Mouse (Mus musculus) heart, embryonic 14.5 days (tissue): ENCODE results near the gene Tob1. TPM values are rescaled to one million over a fixed set of nuclear protein-coding genes. Genes with fewer than 3 reads are reported as not detected.

Experiments used
- ATAC-seq: fragments of 200-750 bp; cut with Nextera tagmentation; 2 replicates; pipeline ENCODE4 v1.8.0; 2017; ENCODE audit warnings: low read depth, moderate TSS enrichment; ENCODE audit not compliant: insufficient number of reproducible peaks, insufficient read depth, low FRiP score
- H3K27ac ChIP-seq, 2 experiments: fragments of 200-500 bp in 1 of 2; fragments of 300-500 bp in 1 of 2; sonication (generic) in 1 of 2; replicated peaks in 1 of 2; 2 replicates each; pipeline ENCODE4 v1.5.1; 2012 to 2014; ENCODE audit warnings: low read depth in 2 of 2, low read length in 2 of 2, control low read depth in 1 of 2, mild to moderate bottlenecking in 1 of 2, mixed read lengths in 1 of 2; ENCODE audit not compliant: control insufficient read depth in 1 of 2, insufficient read depth in 1 of 2
- H3K27me3 ChIP-seq: fragments of 300-500 bp; sonication (generic); 2 replicates; pipeline ENCODE4 v1.6.1; 2014; ENCODE audit warnings: mild to moderate bottlenecking, low read length, control low read depth; ENCODE audit not compliant: control insufficient read depth, insufficient read depth
- H3K36me3 ChIP-seq: fragments of 300-500 bp; sonication (generic); 2 replicates; pipeline ENCODE4 v1.6.1; 2014; ENCODE audit warnings: mild to moderate bottlenecking, control low read depth, low read length, mixed read lengths; ENCODE audit not compliant: control insufficient read depth, insufficient read depth
- H3K4me1 ChIP-seq, 2 experiments: fragments of 200-500 bp in 1 of 2; fragments of 300-500 bp in 1 of 2; sonication (generic) in 1 of 2; 2 replicates each; pipeline ENCODE4 v1.6.1; 2012 to 2014; ENCODE audit warnings: low read length in 2 of 2, control low read depth in 1 of 2, mixed read lengths in 1 of 2; ENCODE audit not compliant: control insufficient read depth in 2 of 2, insufficient read depth in 2 of 2
- H3K4me2 ChIP-seq: fragments of 300-500 bp; sonication (generic); 2 replicates; pipeline ENCODE4 v1.6.1; 2014; ENCODE audit warnings: mild to moderate bottlenecking, low read length
- H3K4me3 ChIP-seq, 2 experiments: fragments of 200-500 bp in 1 of 2; fragments of 300-500 bp in 1 of 2; sonication (generic) in 1 of 2; 2 replicates each; pipeline ENCODE4 v1.5.1; 2012 to 2014; ENCODE audit warnings: low read length in 2 of 2, mild to moderate bottlenecking in 2 of 2, control low read depth in 1 of 2, low read depth in 1 of 2, moderate library complexity in 1 of 2; ENCODE audit not compliant: control insufficient read depth in 1 of 2, insufficient read depth in 1 of 2
- H3K9ac ChIP-seq: fragments of 300-500 bp; sonication (generic); 2 replicates; pipeline ENCODE4 v1.6.1; 2014; ENCODE audit warnings: mild to moderate bottlenecking, low read length
- H3K9me3 ChIP-seq: fragments of 300-500 bp; sonication (generic); 2 replicates; pipeline ENCODE4 v1.6.1; 2016; ENCODE audit warnings: low read length, control low read depth; ENCODE audit not compliant: control insufficient read depth
- WGBS: fragments of 180-500 bp; shearing (Covaris S2); extraction: QIAGEN DNeasy Blood & Tissue Kit; methylation state at CpG from one replicate; pipeline ENCODE4 v1.1.7; 2014; 5-methylcytosine and 5-hydroxymethylcytosine counted together
- polyA plus RNA-seq: library from polyadenylated mRNA; unstranded; fragments of >200 nt; fragmentation: Nextera tagmentation; extraction: Ambion mirVana; gene quantifications from 2 replicates; pipeline ENCODE4 v1.2.1, GENCODE M21; 2014

The Tob1 gene
- polyA plus RNA-seq, 1 experiment from 2014 or later, result 38.2 TPM

DNA sequence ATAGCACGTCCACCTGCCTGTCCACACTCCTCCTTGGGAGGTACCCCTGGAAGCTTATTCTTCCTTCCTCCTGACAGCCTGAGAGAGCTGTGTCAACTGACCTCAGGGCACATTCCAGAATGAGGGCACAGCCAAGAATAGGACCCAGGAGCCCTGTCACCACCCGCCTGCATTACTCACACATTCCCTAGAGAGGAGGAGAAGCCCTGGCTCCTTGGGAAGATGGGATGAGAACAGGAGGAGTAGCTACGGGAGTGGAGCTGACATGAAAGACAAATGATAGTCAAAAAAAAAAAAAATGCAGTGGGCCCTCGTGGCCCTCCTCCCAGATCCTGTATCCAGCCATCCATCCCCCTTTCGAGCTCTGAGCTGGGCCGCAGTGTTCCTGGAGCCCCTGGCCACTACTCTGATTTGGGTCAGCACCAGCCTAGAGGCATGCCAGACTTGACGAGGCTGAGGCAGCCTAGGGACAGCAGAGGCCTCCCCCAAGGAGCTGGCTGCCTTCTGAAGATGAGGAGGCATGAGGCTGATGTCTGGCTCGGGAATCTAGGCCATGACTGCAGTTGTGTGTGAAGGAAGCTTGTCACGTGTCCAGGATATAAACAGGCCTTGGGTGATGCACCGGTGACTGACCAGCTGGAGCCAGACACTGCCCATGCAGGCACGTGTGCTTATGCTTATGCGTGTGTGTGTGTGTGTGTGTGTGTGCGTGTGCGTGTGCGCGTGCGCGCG, 20.7 kb downstream of the Tob1 start:
- no peak overlapping the region for H3K4me2 ChIP-seq
- 54% methylated on average over 19 of the region's 19 CpGs for WGBS
- H3K27me3 ChIP-seq, result no peaks in the 10 kb centered on the region
- H3K27ac ChIP-seq, result peak overlapping the region; percentile 83 to 88
- H3K36me3 ChIP-seq, result no peaks in the 10 kb centered on the region
- H3K9ac ChIP-seq, result peak overlapping the region; percentile 45
- H3K4me3 ChIP-seq, result no peak overlapping the region
- peaks cover 41 to 48% of the 10 kb centered on the region in 2 experiments for H3K4me1 ChIP-seq
- ATAC-seq, result peak; percentile 53; the same call in 1 of the 2 replicates
- no peaks in the 10 kb centered on the region for H3K9me3 ChIP-seq

- no peaks in the 10 kb centered on the region for H3K36me3 ChIP-seq
- no peak overlapping the region for H3K9ac ChIP-seq
- no peak overlapping the region for H3K4me3 ChIP-seq
- no peak overlapping the region; a peak in 1 of 4 replicates for H3K27ac ChIP-seq
- H3K4me1 ChIP-seq, result peaks cover 39 to 46% of the 10 kb centered on the region in 2 experiments
- 63% methylated on average over 6 of the region's 6 CpGs for WGBS
- H3K27me3 ChIP-seq, result no peaks in the 10 kb centered on the region
- H3K9me3 ChIP-seq, result no peaks in the 10 kb centered on the region
- H3K4me2 ChIP-seq, result no peak overlapping the region
- no peak for ATAC-seq
These were observed 22.2 kb downstream of the Tob1 start for GRCm38 (mm10) chr11:94233405-94233804.

- 83% methylated on average over 12 of the region's 12 CpGs for WGBS
- ATAC-seq, result no peak
- no peak overlapping the region for H3K4me3 ChIP-seq
These were observed 23.1 kb downstream of the Tob1 start for GRCm38 (mm10) chr11:94234380-94234779.

DNA sequence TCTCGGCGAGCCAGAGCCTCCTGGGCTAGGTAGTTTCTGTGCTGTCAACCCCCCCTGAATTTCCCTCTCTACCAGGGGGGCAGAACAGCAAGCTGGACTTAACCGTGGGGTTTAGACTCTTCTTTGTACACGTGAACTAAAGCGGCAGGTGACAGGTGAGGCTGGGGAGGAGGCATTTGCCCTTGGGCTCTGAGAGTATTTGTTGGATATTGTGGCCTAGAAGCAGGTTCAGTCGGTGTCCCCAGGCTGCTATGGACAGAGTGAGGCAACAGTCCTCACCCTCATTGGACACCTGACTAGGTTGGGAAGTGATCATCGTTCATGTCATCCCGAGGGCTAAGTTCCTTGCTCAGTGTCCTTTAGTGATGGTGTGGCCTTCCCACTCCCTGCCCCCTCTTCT, 23.6 kb downstream of the Tob1 start:
- Histone ChIP-seq H3K27ac (no peak overlapping the region), H3K9me3 (no peaks in the 10 kb centered on the region), H3K9ac (no peak overlapping the region), H3K27me3 (no peaks in the 10 kb centered on the region), H3K4me1 (peaks cover 31 to 33% of the 10 kb centered on the region in 2 experiments), H3K4me3 (no peak overlapping the region), H3K36me3 (no peaks in the 10 kb centered on the region), H3K4me2 (no peak overlapping the region)
- ATAC-seq, result no peak
- WGBS, result 86% methylated on average over 8 of the region's 8 CpGs

More at GRCm38 (mm10) chr11:94234380-94234779, 23.1 kb downstream of the Tob1 start:
- H3K27me3 ChIP-seq, result no peaks in the 10 kb centered on the region
- no peak overlapping the region for H3K4me2 ChIP-seq
- no peak overlapping the region for H3K9ac ChIP-seq
- no peak overlapping the region for H3K27ac ChIP-seq
- H3K36me3 ChIP-seq, result no peaks in the 10 kb centered on the region
- peaks cover 32 to 37% of the 10 kb centered on the region in 2 experiments for H3K4me1 ChIP-seq
- no peaks in the 10 kb centered on the region for H3K9me3 ChIP-seq

GRCm38 (mm10) chr11:94236074-94236473, 24.8 kb downstream of the Tob1 start:
- Histone ChIP-seq H3K27ac (no peak overlapping the region), H3K4me2 (no peak overlapping the region), H3K27me3 (no peaks in the 10 kb centered on the region), H3K9me3 (no peaks in the 10 kb centered on the region), H3K4me1 (peaks cover 21 to 23% of the 10 kb centered on the region in 2 experiments), H3K9ac (no peak overlapping the region), H3K36me3 (no peaks in the 10 kb centered on the region), H3K4me3 (no peak overlapping the region)
- ATAC-seq, result peak; percentile 25; the same call in 1 of the 2 replicates
- 29% methylated on average over 3 of the region's 3 CpGs for WGBS

- H3K4me2 ChIP-seq, result no peak overlapping the region
- no peak for ATAC-seq
- no peaks in the 10 kb centered on the region for H3K36me3 ChIP-seq
- H3K27ac ChIP-seq, result no peak overlapping the region
- H3K27me3 ChIP-seq, result no peaks in the 10 kb centered on the region
- no peak overlapping the region for H3K9ac ChIP-seq
- WGBS, result 90% methylated on average over 8 of the region's 8 CpGs
- no peaks in the 10 kb centered on the region for H3K9me3 ChIP-seq
- H3K4me1 ChIP-seq, result peaks cover 16 to 18% of the 10 kb centered on the region in 2 experiments
- no peak overlapping the region for H3K4me3 ChIP-seq
These were observed 27.5 kb downstream of the Tob1 start for GRCm38 (mm10) chr11:94238786-94239185.

- peaks cover 16 to 17% of the 10 kb centered on the region in 2 experiments for H3K4me1 ChIP-seq
- no peak overlapping the region for H3K9ac ChIP-seq
- H3K4me3 ChIP-seq, result no peak overlapping the region
- no peaks in the 10 kb centered on the region for H3K36me3 ChIP-seq
- no peak for ATAC-seq
- H3K4me2 ChIP-seq, result no peak overlapping the region
- WGBS, result 36% methylated on average over 9 of the region's 9 CpGs
- H3K27me3 ChIP-seq, result no peaks in the 10 kb centered on the region
- H3K9me3 ChIP-seq, result no peaks in the 10 kb centered on the region
- H3K27ac ChIP-seq, result no peak overlapping the region
These were observed 28.5 kb downstream of the Tob1 start for GRCm38 (mm10) chr11:94239706-94240105.
